Mouse (Mus musculus) MEL (cell line): ENCODE measurements around the gene Enpp3. TPM values are rescaled to one million over a fixed set of nuclear protein-coding genes. Genes with fewer than 3 reads are reported as not detected.

Source experiments
- polyA plus RNA-seq, 2 experiments: library from polyadenylated mRNA; stranded (reverse) in 1 of 2; unstranded in 1 of 2; fragments of >175 nt in 1 of 2; fragments of >200 nt in 1 of 2; gene quantifications; 2 replicates each; pipeline versions ENCODE4 v1.2.1 to v1.2.4; 2012; ENCODE audit warnings: low replicate concordance in 2 of 2, low read depth in 1 of 2; ENCODE audit not compliant: insufficient read length in 2 of 2, insufficient read depth in 1 of 2, missing spikeins in 1 of 2
- total RNA-seq: library from RNA; depleted of rRNA; stranded (reverse); fragments of 300-350 nt; gene quantifications from 2 replicates; pipeline ENCODE4 v1.2.3, GENCODE M21; 2012; rRNA removed

Enpp3 gene
- total and polyA plus RNA-seq, 3 experiments = 0.08 to 0.22 TPM; not detected in 1

Other genes starting within 250 kb of the Enpp3 start
- gene Ccn2, start 247.4 kb downstream of the Enpp3 start, total RNA-seq = not detected in 2 replicates
- not detected for gene Ccn2, start 247.4 kb downstream of the Enpp3 start, polyA plus RNA-seq
- 0.07 and 0.12 TPM in 2 replicates for gene Enpp1, start 130.7 kb downstream of the Enpp3 start, total RNA-seq
- gene Enpp1, start 130.7 kb downstream of the Enpp3 start, polyA plus RNA-seq = under 1 TPM in 1 of 2 experiments, not detected in 1; 0.15 TPM
- 18.8 and 19.3 TPM in 2 replicates for gene Med23, start 27.2 kb upstream of the Enpp3 start, total RNA-seq
- 10 to 100 TPM; 23.7 to 52.2 TPM for gene Med23, start 27.2 kb upstream of the Enpp3 start, polyA plus RNA-seq
- gene Arg1, start 84.7 kb upstream of the Enpp3 start, total RNA-seq = not detected in 2 replicates
- under 1 TPM in 1 of 2 experiments, not detected in 1; 0.26 TPM for gene Arg1, start 84.7 kb upstream of the Enpp3 start, polyA plus RNA-seq